ENCODE assay signal across 18 mouse cellular contexts in the genomic region with DNA sequence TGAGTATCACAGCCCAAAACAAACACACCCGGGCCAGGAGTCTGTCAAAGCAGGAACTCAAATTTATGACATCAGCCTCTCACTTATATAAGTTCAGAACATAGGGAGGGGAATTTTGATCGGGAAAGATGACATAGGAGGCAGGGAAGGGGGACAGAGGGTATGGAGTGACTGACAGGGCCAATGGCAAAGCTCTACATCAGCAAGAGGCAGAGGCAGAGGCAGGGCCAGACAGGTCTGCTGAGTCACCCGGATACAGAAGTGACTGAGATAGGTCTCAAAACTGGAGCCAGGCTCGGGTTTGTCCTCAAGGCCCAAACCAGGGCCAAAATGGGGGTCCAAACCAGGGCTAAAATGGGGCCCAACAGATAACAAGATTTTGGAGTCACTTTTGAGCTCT.
DNase-seq lines count a peak whose midpoint lies in the region; ATAC-seq and TF ChIP-seq lines count a peak whose summit lies in the region.
"Had no signal": no experiment of that assay in that cellular context is flagged by ENCODE, and none has a peak within 500 bp of the region (broad histone marks: within the 10 kb centered on the region; RNA-seq: fewer than 3 reads in every experiment).

No protein-coding gene starts in this region.

- peaks cover 7% of the 10 kb centered on the region; the same call in 1 of the 2 replicates for H3K4me1 ChIP-seq in liver, adult 2 months (ENCODE audit: control insufficient read depth, insufficient read depth, low read length)
- H3K4me1 ChIP-seq in liver, embryonic 11.5 days (replicated peaks; ENCODE audit: control insufficient read depth, insufficient read depth, low read length) = no peaks in the 10 kb centered on the region
- H3K4me1 ChIP-seq: embryonic facial prominence, embryonic 10.5 days; embryonic facial prominence, embryonic 12.5 days; forebrain, embryonic 13.5 days; forebrain, embryonic 15.5 days had no signal

- no peaks in the 10 kb centered on the region for H3K79me2 ChIP-seq in liver, adult 2 months (ENCODE audit: control insufficient read depth, insufficient read depth, low read length)

- no peak for TF ChIP-seq POLR2A in liver, adult 2 months (IDR thresholded peaks at IDR 0.05; ENCODE audit: extremely low read depth, insufficient read depth, low read length)

- H3K4me3 ChIP-seq in liver, adult 2 months (ENCODE audit: insufficient read depth, low read depth, low read length) = no peak overlapping the region
- H3K4me3 ChIP-seq in liver, embryonic 11.5 days (ENCODE audit: low read depth, low read length) = no peak overlapping the region
- no peak overlapping the region for H3K4me3 ChIP-seq in layer of hippocampus, adult 2 months
- H3K4me3 ChIP-seq: embryonic facial prominence, embryonic 10.5 days; embryonic facial prominence, embryonic 12.5 days; forebrain, embryonic 13.5 days; forebrain, embryonic 15.5 days had no signal

- H3K9me3 ChIP-seq in liver, embryonic 11.5 days (ENCODE audit: control insufficient read depth, low read length) = no peaks in the 10 kb centered on the region
- H3K9me3 ChIP-seq: embryonic facial prominence, embryonic 10.5 days; embryonic facial prominence, embryonic 12.5 days; forebrain, embryonic 13.5 days; forebrain, embryonic 15.5 days had no signal

- TF ChIP-seq CTCF in liver, adult 2 months (IDR thresholded peaks at IDR 0.05; ENCODE audit: low read depth, low read length) = no peak
- no peak for TF ChIP-seq CTCF in layer of hippocampus, adult 2 months (conservative IDR thresholded peaks at IDR 0.05)

- WGBS in liver, adult 2 months = 35% methylated on average over 4 of the region's 4 CpGs
- 67% methylated on average over 4 of the region's 4 CpGs for WGBS in liver, embryonic 11.5 days

- H3K27ac ChIP-seq in liver, adult 2 months (replicated peaks; ENCODE audit: insufficient read depth, low read depth, low read length) = no peak overlapping the region
- H3K27ac ChIP-seq in liver, embryonic 11.5 days (ENCODE audit: low read depth, low read length) = no peak overlapping the region
- no peak overlapping the region for H3K27ac ChIP-seq in layer of hippocampus, adult 2 months
- H3K27ac ChIP-seq: embryonic facial prominence, embryonic 10.5 days; embryonic facial prominence, embryonic 12.5 days; forebrain, embryonic 13.5 days; forebrain, embryonic 15.5 days had no signal

- H3K27me3 ChIP-seq in liver, adult 2 months (ENCODE audit: control insufficient read depth, insufficient read depth, low read length) = no peaks in the 10 kb centered on the region
- H3K27me3 ChIP-seq in liver, embryonic 11.5 days (replicated peaks; ENCODE audit: control insufficient read depth, insufficient read depth, low read length) = no peaks in the 10 kb centered on the region
- H3K27me3 ChIP-seq: embryonic facial prominence, embryonic 12.5 days; forebrain, embryonic 13.5 days; forebrain, embryonic 15.5 days had no signal

- DNase-seq in liver, adult 2 months (ENCODE audit: extremely low read depth, low read depth, low spot score) = peak; percentile 79
- DNase-seq in liver, embryonic 11.5 days (ENCODE audit: low spot score) = no peak
- peak; percentile 1 for DNase-seq in lung, postnatal 36 days
- DNase-seq in lung, postnatal 25 days (ENCODE audit: low spot score) = no peak
- DNase-seq in layer of hippocampus, adult 2 months (ENCODE audit: low spot score in 2 of 2) = no peak
- DNase-seq: adrenal gland, adult 8-10 months; adrenal gland, postnatal 14 days; adrenal gland, postnatal 36 days; cerebellum, adult 11-12 months; cerebellum, adult 2 months; cerebellum, adult 9-10 months; cerebellum, postnatal 10 days; cerebellum, postnatal 25 days; forebrain, postnatal 0 days had no signal

- H3K36me3 ChIP-seq in liver, adult 2 months (ENCODE audit: control insufficient read depth, insufficient read depth, low read length) = no peaks in the 10 kb centered on the region
- no peaks in the 10 kb centered on the region for H3K36me3 ChIP-seq in liver, embryonic 11.5 days (ENCODE audit: control insufficient read depth, insufficient read depth, low read length)
- H3K36me3 ChIP-seq: embryonic facial prominence, embryonic 10.5 days; embryonic facial prominence, embryonic 12.5 days; forebrain, embryonic 15.5 days had no signal

- no peak overlapping the region for H3K4me2 ChIP-seq in liver, embryonic 11.5 days
- H3K4me2 ChIP-seq: embryonic facial prominence, embryonic 12.5 days; forebrain, embryonic 13.5 days; forebrain, embryonic 15.5 days had no signal

- no peak overlapping the region for H3K9ac ChIP-seq in liver, adult 2 months (ENCODE audit: low read depth, low read length)
- H3K9ac ChIP-seq in liver, embryonic 11.5 days (ENCODE audit: low read depth, low read length) = no peak overlapping the region
- H3K9ac ChIP-seq: embryonic facial prominence, embryonic 12.5 days; forebrain, embryonic 13.5 days; forebrain, embryonic 15.5 days; forebrain, postnatal 0 days had no signal

- no peak for ATAC-seq in liver, embryonic 11.5 days (replicated peaks; ENCODE audit: low FRiP score)
- ATAC-seq: forebrain, embryonic 13.5 days; forebrain, embryonic 15.5 days; forebrain, postnatal 0 days had no signal

Comparison
In these comparisons a context has a peak if more than half of its experiments do, and no peak if none do; other contexts are left out.
1. DNase-seq: peak in liver, adult 2 months (single experiment) and lung, postnatal 36 days (single experiment); none in liver, embryonic 11.5 days (single experiment), lung, postnatal 25 days (single experiment) and layer of hippocampus, adult 2 months (0 of 2).